ENCODE assay signal across 12 mouse cellular contexts in the genomic region with DNA sequence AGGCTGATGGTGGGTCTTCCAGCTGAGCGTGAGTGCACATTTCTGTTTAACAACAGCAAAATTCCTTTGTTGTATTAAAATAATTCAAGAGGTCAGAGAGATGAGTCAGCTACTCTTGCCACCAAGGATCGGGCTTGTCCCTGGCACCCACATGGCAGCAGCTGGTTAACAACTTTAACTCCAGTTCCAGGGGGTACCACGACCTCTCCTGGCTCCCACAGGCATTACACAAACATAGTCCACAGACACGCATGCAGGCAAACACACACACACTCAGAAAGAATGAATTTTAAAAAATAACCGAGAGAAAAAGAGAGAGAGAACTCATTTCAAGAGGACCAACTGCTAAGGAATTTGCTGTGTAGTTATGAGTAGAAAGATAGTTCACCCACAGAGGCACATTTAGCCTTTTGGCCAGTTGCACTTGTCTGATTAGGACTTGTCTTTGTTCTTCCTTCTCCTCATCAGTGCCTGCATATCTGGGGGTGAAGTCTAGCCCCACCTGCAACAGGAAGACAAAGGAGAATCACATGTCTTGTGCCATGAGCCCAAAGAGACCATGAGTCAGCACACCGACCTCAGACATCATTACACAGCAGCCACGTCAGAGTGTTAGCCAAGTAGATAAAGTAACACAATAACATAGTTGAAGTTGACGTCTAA. TPM values are rescaled to one million over a fixed set of nuclear protein-coding genes. Genes with fewer than 3 reads are reported as not detected.
DNase-seq lines count a peak whose midpoint lies in the region; ATAC-seq lines count a peak whose summit lies in the region.
"Had no signal": no experiment of that assay in that cellular context is flagged by ENCODE, and none has a peak within 500 bp of the region (broad histone marks: within the 10 kb centered on the region; RNA-seq: fewer than 3 reads in every experiment).

No protein-coding gene starts in this region.

- ATAC-seq in megakaryocyte, adult 5-6 weeks (ENCODE audit: poor library complexity, severe bottlenecking), result no peak

- peak; percentile 23 to 30 for DNase-seq in cerebellum, postnatal 10 days
- DNase-seq in cerebellum, adult 9-11 months, result no peak
- DNase-seq in gastrocnemius, postnatal 14 days, result peak; percentile 15
- DNase-seq in yolk sac, embryonic 10.5 days (ENCODE audit: low spot score), result peak; percentile 45
- DNase-seq in urinary bladder, adult 2 months (ENCODE audit: low spot score), result no peak
- no peak for DNase-seq in left cerebral cortex, adult 11 months (ENCODE audit: low spot score)
- DNase-seq: cerebellum, adult 11 months had no signal

- no peaks in the 10 kb centered on the region for H3K9me3 ChIP-seq in megakaryocyte, embryonic 14.5 days

- intact Hi-C loops in gastrocnemius, postnatal 14 days (cut with DNase I; ENCODE audit: low total_unique reads), result loop anchor here (5.0 kb wide), 1 partner anchor 48 kb away; no protein-coding TSS in a partner anchor

- H3K27me3 ChIP-seq in megakaryocyte, embryonic 14.5 days (replicated peaks), result no peaks in the 10 kb centered on the region

- peak overlapping the region; percentile 84 for H3K4me3 ChIP-seq in megakaryocyte, embryonic 14.5 days (replicated peaks)

- peaks cover 57% of the 10 kb centered on the region for H3K4me1 ChIP-seq in megakaryocyte, embryonic 14.5 days

- H3K36me3 ChIP-seq in megakaryocyte, embryonic 14.5 days (replicated peaks; ENCODE audit: low read length), result peaks cover 64% of the 10 kb centered on the region

RNA-seq across cellular contexts. Expression of gene Tatdn3, which starts 7.7 kb away (rescaled TPM):
- 1.3 TPM in 1 of 2 replicates, not detected in the other for polyA plus RNA-seq in megakaryocyte, embryonic 14.5 days (2012; ENCODE audit: insufficient read depth, low replicate concordance)
- 20.0 and 24.7 TPM in 2 replicates for total RNA-seq in megakaryocyte, adult 5-6 weeks (2015)
- 9.9 and 11.8 TPM in 2 replicates for total RNA-seq in megakaryocyte, adult 5-6 weeks (2017)
- 10 to 100 TPM; 12.2 to 17.0 TPM for total RNA-seq in gastrocnemius, postnatal 14 days (2021)
- polyA plus RNA-seq in urinary bladder, adult 2 months (2012; rRNA removed), result 32.4 and 36.2 TPM in 2 replicates

RNA-seq across cellular contexts. Expression of gene Nsl1, which starts 7.8 kb away (rescaled TPM):
- polyA plus RNA-seq in megakaryocyte, embryonic 14.5 days (2012; ENCODE audit: insufficient read depth, low replicate concordance), result 1.3 TPM in 1 of 2 replicates, not detected in the other
- 7.3 and 8.1 TPM in 2 replicates for total RNA-seq in megakaryocyte, adult 5-6 weeks (2015)
- total RNA-seq in megakaryocyte, adult 5-6 weeks (2017), result 19.7 and 22.0 TPM in 2 replicates
- 1 to 10 TPM in 1 of 2 experiments, under 1 TPM in 1; 0.66 to 1.1 TPM for total RNA-seq in gastrocnemius, postnatal 14 days (2021)
- 0.80 and 1.3 TPM in 2 replicates for polyA plus RNA-seq in urinary bladder, adult 2 months (2012; rRNA removed)

RNA-seq across cellular contexts. Expression of gene Spata45, which starts 18.6 kb away (rescaled TPM):
- polyA plus RNA-seq in megakaryocyte, embryonic 14.5 days (2012; ENCODE audit: insufficient read depth, low replicate concordance), result not detected in 2 replicates
- total RNA-seq in megakaryocyte, adult 5-6 weeks (2015), result not detected in 2 replicates
- total RNA-seq in megakaryocyte, adult 5-6 weeks (2017), result not detected in 2 replicates
- total RNA-seq in gastrocnemius, postnatal 14 days (2021), result not detected
- not detected in 2 replicates for polyA plus RNA-seq in urinary bladder, adult 2 months (2012; rRNA removed)
- total RNA-seq: heart, postnatal 25 days; layer of hippocampus, adult 18-20 months had no signal
- polyA plus RNA-seq: lung, embryonic 16.5 days had no signal

RNA-seq across cellular contexts. Expression of gene Flvcr1, which starts 29.0 kb away (rescaled TPM):
- polyA plus RNA-seq in megakaryocyte, embryonic 14.5 days (2012; ENCODE audit: insufficient read depth, low replicate concordance), result 3.2 and 13.7 TPM in 2 replicates
- 52.7 and 55.5 TPM in 2 replicates for total RNA-seq in megakaryocyte, adult 5-6 weeks (2015)
- 45.4 and 57.0 TPM in 2 replicates for total RNA-seq in megakaryocyte, adult 5-6 weeks (2017)
- total RNA-seq in gastrocnemius, postnatal 14 days (2021), result 10 to 100 TPM in 1 of 2 experiments, 1 to 10 TPM in 1; 9.3 to 14.5 TPM
- polyA plus RNA-seq in urinary bladder, adult 2 months (2012; rRNA removed), result 16.5 and 18.3 TPM in 2 replicates

RNA-seq across cellular contexts. Expression of gene Batf3, which starts 42.6 kb away (rescaled TPM):
- polyA plus RNA-seq in megakaryocyte, embryonic 14.5 days (2012; ENCODE audit: insufficient read depth, low replicate concordance), result 2.0 TPM in 1 of 2 replicates, not detected in the other
- total RNA-seq in megakaryocyte, adult 5-6 weeks (2015), result 5.2 and 11.7 TPM in 2 replicates
- total RNA-seq in megakaryocyte, adult 5-6 weeks (2017), result 1.8 and 3.4 TPM in 2 replicates
- under 1 TPM in 1 of 2 experiments, not detected in 1; 0.53 TPM for total RNA-seq in gastrocnemius, postnatal 14 days (2021)
- polyA plus RNA-seq in urinary bladder, adult 2 months (2012; rRNA removed), result 4.5 and 4.7 TPM in 2 replicates

Comparison
In these comparisons a context has a peak if more than half of its experiments do, and no peak if none do; other contexts are left out.
1. DNase-seq: peak in cerebellum, postnatal 10 days (2 of 2), gastrocnemius, postnatal 14 days (single experiment) and yolk sac, embryonic 10.5 days (single experiment); none in cerebellum, adult 9-11 months (single experiment), urinary bladder, adult 2 months (single experiment) and left cerebral cortex, adult 11 months (single experiment).